Mouse (Mus musculus): ENCODE measurements around the gene Rere. TPM values are rescaled to one million over a fixed set of nuclear protein-coding genes. Genes with fewer than 3 reads are reported as not detected.
A peak's percentile ranks its signal among the peaks of the same experiment; 100 is the strongest.

Gene Rere
- polyA plus RNA-seq, 1 experiment from 2014 or later, result 34.5 TPM

DNA sequence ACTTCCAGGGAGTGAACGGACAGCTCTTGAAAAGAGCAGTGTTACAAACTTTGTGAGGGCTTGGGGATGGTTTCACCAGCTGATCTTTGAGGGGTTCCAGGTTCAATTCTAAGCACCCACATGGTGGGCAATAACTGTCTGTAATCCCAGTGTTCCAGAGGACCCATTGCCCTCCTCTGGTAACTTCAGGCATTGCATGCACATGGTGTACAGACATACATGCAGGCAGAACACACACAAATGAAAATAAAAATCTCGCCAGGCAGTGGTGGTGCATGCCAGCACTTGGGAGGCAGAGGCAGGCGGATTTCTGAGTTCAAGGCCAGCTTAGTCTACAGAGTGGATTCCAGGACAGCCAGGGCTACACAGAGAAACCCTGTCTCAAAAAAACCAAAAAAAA lies 10.5 kb downstream of the Rere start:
- H3K36me3 ChIP-seq (ENCODE audit: control insufficient read depth, insufficient read depth), result no peaks in the 10 kb centered on the region
- no peaks in the 10 kb centered on the region for H3K27me3 ChIP-seq (replicated peaks; ENCODE audit: control insufficient read depth, insufficient read depth, low read length)
- WGBS, result 98% methylated on average over 3 of the region's 3 CpGs
- no peak for ATAC-seq
- no peak overlapping the region for H3K4me2 ChIP-seq (ENCODE audit: low read length)
- H3K9ac ChIP-seq (replicated peaks; ENCODE audit: low read depth, low read length), result no peak overlapping the region
- peaks cover 14% of the 10 kb centered on the region for H3K4me1 ChIP-seq (replicated peaks; ENCODE audit: control insufficient read depth, insufficient read depth, low read length)
- no peak overlapping the region for H3K27ac ChIP-seq (ENCODE audit: low read length)
- H3K4me3 ChIP-seq (replicated peaks; ENCODE audit: low read length), result no peak overlapping the region
- no peaks in the 10 kb centered on the region for H3K9me3 ChIP-seq (ENCODE audit: control insufficient read depth, low read length)

DNA sequence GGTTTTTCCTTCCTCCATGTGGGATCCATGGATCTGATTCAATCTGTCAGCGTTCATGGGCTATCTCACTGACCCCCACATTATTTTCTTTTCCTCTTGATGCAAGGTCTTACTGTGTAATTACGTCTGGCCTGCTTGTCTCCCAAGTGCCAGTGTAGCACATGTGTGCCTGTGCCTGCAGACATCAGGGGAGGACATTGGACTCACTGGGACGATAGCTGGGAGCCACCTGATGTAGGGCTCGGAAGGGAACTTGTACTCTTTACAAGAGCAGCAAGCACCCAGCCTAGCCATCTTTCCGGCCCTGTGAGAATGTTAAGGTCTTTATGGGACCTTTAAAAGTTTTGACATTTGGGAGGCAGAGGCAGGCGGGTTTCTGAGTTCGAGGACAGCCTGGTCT lies 13.4 kb downstream of the Rere start:
- Histone ChIP-seq H3K27ac (ENCODE audit: low read length) (no peak overlapping the region), H3K9ac (replicated peaks; ENCODE audit: low read depth, low read length) (no peak overlapping the region), H3K36me3 (ENCODE audit: control insufficient read depth, insufficient read depth) (no peaks in the 10 kb centered on the region), H3K4me1 (replicated peaks; ENCODE audit: control insufficient read depth, insufficient read depth, low read length) (no peaks in the 10 kb centered on the region), H3K9me3 (ENCODE audit: control insufficient read depth, low read length) (no peaks in the 10 kb centered on the region), H3K4me2 (ENCODE audit: low read length) (no peak overlapping the region), H3K27me3 (replicated peaks; ENCODE audit: control insufficient read depth, insufficient read depth, low read length) (no peaks in the 10 kb centered on the region), H3K4me3 (replicated peaks; ENCODE audit: low read length) (no peak overlapping the region)
- ATAC-seq, result no peak
- 96% methylated on average over 7 of the region's 7 CpGs for WGBS

DNA sequence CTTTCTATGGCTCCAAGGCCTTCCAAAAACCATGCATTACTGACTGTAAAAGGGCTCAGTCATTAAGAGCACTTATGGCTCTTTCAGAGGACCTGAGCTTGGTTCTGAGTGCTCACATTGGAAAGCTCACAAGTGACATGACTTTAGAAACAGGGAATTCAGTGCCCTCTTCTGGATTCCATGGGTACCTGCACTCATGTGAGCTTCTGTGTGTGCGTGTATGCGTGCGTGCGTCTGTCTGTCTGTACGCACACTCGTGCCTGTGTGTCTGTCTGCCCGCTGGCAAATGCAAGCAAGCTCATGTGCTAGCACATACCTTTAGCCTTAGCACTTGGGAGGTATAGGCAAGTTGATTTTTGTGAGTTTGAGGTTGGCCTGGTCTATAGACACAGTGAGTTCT lies 14.5 kb downstream of the Rere start:
- Histone ChIP-seq H3K9ac (replicated peaks; ENCODE audit: low read depth, low read length) (no peak overlapping the region), H3K9me3 (ENCODE audit: control insufficient read depth, low read length) (no peaks in the 10 kb centered on the region), H3K27ac (ENCODE audit: low read length) (no peak overlapping the region), H3K4me3 (replicated peaks; ENCODE audit: low read length) (no peak overlapping the region), H3K27me3 (replicated peaks; ENCODE audit: control insufficient read depth, insufficient read depth, low read length) (no peaks in the 10 kb centered on the region), H3K4me1 (replicated peaks; ENCODE audit: control insufficient read depth, insufficient read depth, low read length) (peaks cover 3% of the 10 kb centered on the region; the same call in 1 of the 2 replicates), H3K4me2 (ENCODE audit: low read length) (no peak overlapping the region), H3K36me3 (ENCODE audit: control insufficient read depth, insufficient read depth) (no peaks in the 10 kb centered on the region)
- no peak for ATAC-seq
- 98% methylated on average over 7 of the region's 7 CpGs for WGBS

DNA sequence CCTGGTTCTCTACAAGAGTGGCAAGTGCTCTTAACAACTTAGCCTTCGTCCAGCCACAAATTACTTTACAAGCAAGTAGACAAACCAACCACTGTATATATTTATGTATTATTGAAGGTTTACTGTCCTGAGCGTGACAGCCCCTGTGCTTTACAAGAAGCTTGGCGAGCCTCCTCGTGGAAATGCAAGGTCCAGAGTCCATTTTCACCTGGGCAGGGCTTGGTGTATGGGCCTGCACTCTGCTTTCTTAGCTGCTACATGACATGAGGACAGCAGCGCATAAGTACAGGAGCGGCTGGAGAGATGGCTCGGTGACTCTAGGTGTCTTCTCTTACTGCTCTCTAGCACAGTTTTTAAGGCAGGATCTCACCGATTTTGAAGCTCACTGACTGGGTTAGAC lies 21.3 kb downstream of the Rere start:
- no peaks in the 10 kb centered on the region for H3K36me3 ChIP-seq (ENCODE audit: control insufficient read depth, insufficient read depth)
- 93% methylated on average over 8 of the region's 8 CpGs for WGBS
- H3K4me2 ChIP-seq (ENCODE audit: low read length), result no peak overlapping the region
- no peak for ATAC-seq
- no peaks in the 10 kb centered on the region for H3K27me3 ChIP-seq (replicated peaks; ENCODE audit: control insufficient read depth, insufficient read depth, low read length)
- H3K4me1 ChIP-seq (replicated peaks; ENCODE audit: control insufficient read depth, insufficient read depth, low read length), result peaks cover 12% of the 10 kb centered on the region
- H3K27ac ChIP-seq (ENCODE audit: low read length), result no peak overlapping the region
- H3K4me3 ChIP-seq (replicated peaks; ENCODE audit: low read length), result no peak overlapping the region
- no peak overlapping the region for H3K9ac ChIP-seq (replicated peaks; ENCODE audit: low read depth, low read length)
- no peaks in the 10 kb centered on the region for H3K9me3 ChIP-seq (ENCODE audit: control insufficient read depth, low read length)

DNA sequence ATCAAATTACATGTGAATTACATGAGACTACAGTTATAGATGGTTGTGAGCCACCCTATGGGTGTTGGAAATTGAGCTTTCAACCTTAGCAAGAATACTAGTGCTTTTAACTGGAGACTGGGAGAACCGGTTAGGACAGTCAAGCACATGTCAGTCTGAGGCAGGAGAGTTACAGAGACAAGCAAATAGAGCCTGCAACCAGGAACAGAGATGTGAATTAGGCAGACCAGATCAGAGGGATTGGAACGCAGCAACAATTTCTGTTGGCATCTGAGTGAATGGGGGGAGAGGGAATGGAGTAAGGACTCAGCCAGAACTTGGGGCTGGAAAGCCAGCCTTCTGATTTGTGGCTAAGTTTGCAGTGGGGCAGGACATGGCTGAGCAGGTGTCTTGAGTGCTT lies 25.3 kb downstream of the Rere start:
- Histone ChIP-seq H3K36me3 (ENCODE audit: control insufficient read depth, insufficient read depth) (no peaks in the 10 kb centered on the region), H3K9me3 (ENCODE audit: control insufficient read depth, low read length) (no peaks in the 10 kb centered on the region), H3K27me3 (replicated peaks; ENCODE audit: control insufficient read depth, insufficient read depth, low read length) (no peaks in the 10 kb centered on the region), H3K4me3 (replicated peaks; ENCODE audit: low read length) (no peak overlapping the region), H3K4me2 (ENCODE audit: low read length) (no peak overlapping the region), H3K9ac (replicated peaks; ENCODE audit: low read depth, low read length) (no peak overlapping the region), H3K27ac (ENCODE audit: low read length) (no peak overlapping the region), H3K4me1 (replicated peaks; ENCODE audit: control insufficient read depth, insufficient read depth, low read length) (peaks cover 18% of the 10 kb centered on the region; the same call in 1 of the 2 replicates)
- WGBS, result 62% methylated on average over 2 of the region's 2 CpGs
- no peak for ATAC-seq

DNA sequence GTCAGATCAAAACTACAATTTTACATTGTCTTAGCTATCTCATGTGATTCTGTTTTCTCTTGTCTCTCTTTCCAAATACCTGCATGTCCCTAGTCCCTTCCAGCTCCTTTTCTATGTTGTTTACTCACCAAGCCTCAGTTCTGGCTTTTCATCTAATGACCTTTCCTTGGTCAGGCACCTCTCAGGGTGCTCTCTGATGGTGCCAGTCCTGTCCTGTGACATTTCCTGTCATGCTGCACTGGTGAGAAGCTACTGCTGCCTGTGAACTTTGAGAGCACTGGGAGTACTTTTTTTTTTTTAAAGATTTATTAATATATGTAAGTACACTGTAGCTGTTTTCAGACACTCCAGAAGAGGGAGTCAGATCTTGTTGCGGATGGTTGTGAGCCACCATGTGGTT lies 25.8 kb downstream of the Rere start:
- Histone ChIP-seq H3K4me2 (ENCODE audit: low read length) (no peak overlapping the region), H3K9me3 (ENCODE audit: control insufficient read depth, low read length) (no peaks in the 10 kb centered on the region), H3K27me3 (replicated peaks; ENCODE audit: control insufficient read depth, insufficient read depth, low read length) (no peaks in the 10 kb centered on the region), H3K36me3 (ENCODE audit: control insufficient read depth, insufficient read depth) (no peaks in the 10 kb centered on the region), H3K27ac (ENCODE audit: low read length) (no peak overlapping the region), H3K4me3 (replicated peaks; ENCODE audit: low read length) (no peak overlapping the region), H3K9ac (replicated peaks; ENCODE audit: low read depth, low read length) (no peak overlapping the region), H3K4me1 (replicated peaks; ENCODE audit: control insufficient read depth, insufficient read depth, low read length) (peaks cover 18% of the 10 kb centered on the region; the same call in 1 of the 2 replicates)
- ATAC-seq, result no peak
- whole genome bisulfite sequencing, result 86% methylated on average over 1 of the region's 1 CpGs

DNA sequence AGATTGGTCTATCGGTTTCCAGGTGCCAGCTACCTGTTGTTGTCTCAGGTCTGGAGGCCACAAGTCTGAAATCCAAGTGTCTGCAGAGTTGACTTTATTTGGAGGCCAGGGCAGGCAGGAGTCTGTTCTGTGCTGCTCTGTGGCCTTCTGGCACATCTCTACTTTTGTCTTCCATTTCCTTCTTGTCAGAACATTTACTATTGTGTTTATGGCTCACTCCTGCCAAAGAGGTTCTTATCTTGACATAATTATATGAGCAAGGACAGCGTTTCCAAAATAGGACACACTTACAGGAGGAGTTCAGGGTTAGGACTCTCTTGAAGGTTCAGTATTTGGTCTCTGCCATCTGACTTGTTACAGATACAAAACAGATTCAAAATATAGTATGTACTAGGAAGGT lies 30.0 kb downstream of the Rere start:
- Histone ChIP-seq H3K27me3 (replicated peaks; ENCODE audit: control insufficient read depth, insufficient read depth, low read length) (no peaks in the 10 kb centered on the region), H3K9me3 (ENCODE audit: control insufficient read depth, low read length) (no peaks in the 10 kb centered on the region), H3K36me3 (ENCODE audit: control insufficient read depth, insufficient read depth) (no peaks in the 10 kb centered on the region), H3K4me3 (replicated peaks; ENCODE audit: low read length) (no peak overlapping the region), H3K4me2 (ENCODE audit: low read length) (no peak overlapping the region), H3K9ac (replicated peaks; ENCODE audit: low read depth, low read length) (no peak overlapping the region), H3K27ac (ENCODE audit: low read length) (no peak overlapping the region), H3K4me1 (replicated peaks; ENCODE audit: control insufficient read depth, insufficient read depth, low read length) (peaks cover 18% of the 10 kb centered on the region)
- WGBS, result 88% methylated on average over 2 of the region's 2 CpGs
- no peak for ATAC-seq

DNA sequence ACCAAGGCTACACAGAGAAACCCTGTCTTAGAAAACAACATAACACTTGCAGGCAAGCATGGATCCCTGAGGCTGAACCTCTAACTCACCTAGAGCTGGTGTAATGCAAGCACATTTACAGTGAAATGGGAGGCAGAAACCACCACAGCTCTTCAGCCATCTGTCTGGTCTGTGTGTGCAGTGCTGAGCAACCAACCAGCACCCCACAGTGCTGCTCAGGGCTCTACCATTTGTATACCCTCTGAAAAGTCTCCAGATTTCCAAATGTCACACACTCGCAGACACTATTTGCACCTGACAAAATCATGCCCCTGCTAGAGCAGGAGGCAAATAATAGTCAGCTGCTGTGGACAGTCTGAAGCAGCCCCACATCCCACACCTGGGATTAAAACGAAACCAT lies 31.2 kb downstream of the Rere start:
- no peak overlapping the region for H3K9ac ChIP-seq (replicated peaks; ENCODE audit: low read depth, low read length)
- H3K4me2 ChIP-seq (ENCODE audit: low read length), result no peak overlapping the region
- H3K36me3 ChIP-seq (ENCODE audit: control insufficient read depth, insufficient read depth), result no peaks in the 10 kb centered on the region
- no peak overlapping the region for H3K4me3 ChIP-seq (replicated peaks; ENCODE audit: low read length)
- H3K27ac ChIP-seq (ENCODE audit: low read length), result 0 out of 2 replicates have a peak overlapping the region, but pooled peaks have one; percentile 37
- H3K4me1 ChIP-seq (replicated peaks; ENCODE audit: control insufficient read depth, insufficient read depth, low read length), result peaks cover 15% of the 10 kb centered on the region; the same call in 1 of the 2 replicates
- no peaks in the 10 kb centered on the region for H3K27me3 ChIP-seq (replicated peaks; ENCODE audit: control insufficient read depth, insufficient read depth, low read length)
- no peaks in the 10 kb centered on the region for H3K9me3 ChIP-seq (ENCODE audit: control insufficient read depth, low read length)
- peak; percentile 64 for ATAC-seq
- WGBS, result 70% methylated on average over 2 of the region's 2 CpGs

DNA sequence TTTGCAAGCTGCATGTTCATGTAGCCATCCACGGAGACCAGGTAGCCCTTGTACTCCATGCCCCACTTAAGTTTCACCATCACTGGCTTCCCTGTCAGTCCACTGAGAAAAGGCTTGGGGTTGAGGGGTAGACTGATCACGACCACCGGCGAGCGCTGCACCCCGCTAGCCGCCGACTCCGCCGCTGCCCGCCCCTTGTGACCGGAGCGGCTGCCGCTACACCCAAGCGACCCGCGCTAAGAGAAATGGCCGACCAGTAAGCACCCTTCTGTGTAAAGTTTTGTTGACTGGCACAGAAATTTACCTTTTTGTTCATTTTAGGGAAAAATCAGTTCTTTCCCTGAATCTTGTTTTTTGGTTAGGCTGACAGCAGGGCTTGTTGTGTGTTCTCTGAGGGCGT lies 33.9 kb downstream of the Rere start:
- H3K9ac ChIP-seq (replicated peaks; ENCODE audit: low read depth, low read length), result no peak overlapping the region
- H3K4me3 ChIP-seq (replicated peaks; ENCODE audit: low read length), result no peak overlapping the region
- H3K4me2 ChIP-seq (ENCODE audit: low read length), result no peak overlapping the region
- H3K9me3 ChIP-seq (ENCODE audit: control insufficient read depth, low read length), result no peaks in the 10 kb centered on the region
- no peak overlapping the region for H3K27ac ChIP-seq (ENCODE audit: low read length)
- over 99% methylated on average over 19 of the region's 19 CpGs for WGBS
- peaks cover 17% of the 10 kb centered on the region; the same call in 1 of the 2 replicates for H3K4me1 ChIP-seq (replicated peaks; ENCODE audit: control insufficient read depth, insufficient read depth, low read length)
- no peak for ATAC-seq
- no peaks in the 10 kb centered on the region for H3K27me3 ChIP-seq (replicated peaks; ENCODE audit: control insufficient read depth, insufficient read depth, low read length)
- no peaks in the 10 kb centered on the region for H3K36me3 ChIP-seq (ENCODE audit: control insufficient read depth, insufficient read depth)

DNA sequence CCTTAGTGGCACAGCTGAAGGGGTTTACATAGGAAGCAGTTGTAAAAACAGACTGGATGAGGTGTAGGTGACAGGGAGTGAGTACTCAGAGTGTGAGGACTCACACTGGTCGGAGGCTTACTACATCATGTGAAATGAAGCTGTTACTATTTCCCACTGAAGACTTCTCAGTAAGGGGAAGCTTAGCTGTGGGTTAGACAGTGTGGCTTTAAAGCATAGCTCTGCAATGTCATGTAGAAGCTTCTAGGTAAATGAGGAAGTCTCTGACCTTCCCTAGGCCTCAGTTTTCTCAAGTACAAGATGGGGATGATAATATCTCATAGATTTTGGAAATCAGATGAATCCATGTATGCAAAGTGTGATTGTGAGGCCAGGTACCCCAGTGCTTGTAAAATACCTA lies 35.1 kb downstream of the Rere start:
- WGBS, result 97% methylated on average over 1 of the region's 1 CpGs

More for the DNA sequence above, 35.1 kb downstream of the Rere start:
- Histone ChIP-seq H3K4me1 (replicated peaks; ENCODE audit: control insufficient read depth, insufficient read depth, low read length) (peaks cover 13% of the 10 kb centered on the region; the same call in 1 of the 2 replicates), H3K9ac (replicated peaks; ENCODE audit: low read depth, low read length) (no peak overlapping the region), H3K4me2 (ENCODE audit: low read length) (no peak overlapping the region), H3K9me3 (ENCODE audit: control insufficient read depth, low read length) (no peaks in the 10 kb centered on the region), H3K36me3 (ENCODE audit: control insufficient read depth, insufficient read depth) (no peaks in the 10 kb centered on the region), H3K4me3 (replicated peaks; ENCODE audit: low read length) (no peak overlapping the region), H3K27me3 (replicated peaks; ENCODE audit: control insufficient read depth, insufficient read depth, low read length) (no peaks in the 10 kb centered on the region), H3K27ac (ENCODE audit: low read length) (no peak overlapping the region)
- no peak for ATAC-seq

Measured in forebrain, embryonic 16.5 days (tissue).